8 mouse cellular contexts compared by ENCODE assay signal in genomic region chr2:156775455-156776435, GRCm38 (mm10). TPM values are rescaled to one million over a fixed set of nuclear protein-coding genes. Genes with fewer than 3 reads are reported as not detected.
A peak's percentile ranks its signal among the peaks of the same experiment; 100 is the strongest.
DNase-seq lines count a peak whose midpoint lies in the region; ATAC-seq and TF ChIP-seq lines count a peak whose summit lies in the region.

No protein-coding gene starts in this region.

- intact Hi-C loops in left cerebral cortex, adult 2 months (cut with DNase I): no loop called here

- TF ChIP-seq CTCF in left cerebral cortex, adult 2 months (IDR thresholded peaks at IDR 0.05): no peak

- peak overlapping the region; percentile 29 for H3K4me3 ChIP-seq in left cerebral cortex, adult 2 months
- H3K4me3 ChIP-seq in forebrain, embryonic 10.5 days: peak overlapping the region; percentile 55
- peak overlapping the region; percentile 39 for H3K4me3 ChIP-seq in intestine, embryonic 15.5 days (replicated peaks)
- peak overlapping the region; percentile 27 for H3K4me3 ChIP-seq in myocyte

- peaks cover 49% of the 10 kb centered on the region for H3K4me1 ChIP-seq in forebrain, embryonic 10.5 days
- peaks cover 31% of the 10 kb centered on the region for H3K4me1 ChIP-seq in intestine, embryonic 15.5 days (replicated peaks)

- H3K27me3 ChIP-seq in forebrain, embryonic 10.5 days (ENCODE audit: poor library complexity, severe bottlenecking): peaks cover 32% of the 10 kb centered on the region
- no peaks in the 10 kb centered on the region for H3K27me3 ChIP-seq in intestine, embryonic 15.5 days (replicated peaks)
- H3K27me3 ChIP-seq in myocyte (ENCODE audit: control insufficient read depth, insufficient read depth, insufficient read length): no peaks in the 10 kb centered on the region

- H3K36me3 ChIP-seq in forebrain, embryonic 10.5 days (replicated peaks): no peaks in the 10 kb centered on the region
- H3K36me3 ChIP-seq in intestine, embryonic 15.5 days: 0 out of 2 replicates have a peak, but pooled peaks cover 4% of the 10 kb centered on the region
- no peaks in the 10 kb centered on the region for H3K36me3 ChIP-seq in myocyte (ENCODE audit: control insufficient read depth, insufficient read depth)

- no peak for TF ChIP-seq POLR2A in myocyte (IDR thresholded peaks at IDR 0.05; ENCODE audit: insufficient read length, low read depth)

- H3K9ac ChIP-seq in intestine, embryonic 15.5 days: peak overlapping the region; percentile 44

- no peak for ATAC-seq in intestine, embryonic 15.5 days

- H3K9me3 ChIP-seq in forebrain, embryonic 10.5 days: no peaks in the 10 kb centered on the region
- H3K9me3 ChIP-seq in intestine, embryonic 15.5 days: no peaks in the 10 kb centered on the region

- peak overlapping the region; percentile 70 for H3K4me2 ChIP-seq in intestine, embryonic 15.5 days (replicated peaks)
- H3K4me2 ChIP-seq in myocyte (ENCODE audit: low read depth): peak overlapping the region; percentile 81

- H3K27ac ChIP-seq in left cerebral cortex, adult 2 months: no peak overlapping the region
- H3K27ac ChIP-seq in forebrain, embryonic 10.5 days: peak overlapping the region; percentile 87
- H3K27ac ChIP-seq in intestine, embryonic 15.5 days: peak overlapping the region; percentile 92

- H3ac ChIP-seq in myocyte (ENCODE audit: control insufficient read depth, insufficient read length): peak overlapping the region; percentile 6

- H3K79me2 ChIP-seq in myocyte (ENCODE audit: control insufficient read depth, insufficient read depth): peaks cover 6% of the 10 kb centered on the region

- no peak for DNase-seq in left cerebral cortex, adult 2 months (ENCODE audit: extremely low spot score in 1 of 2, low spot score in 2 of 2)
- DNase-seq in left cerebral cortex, adult 18-20 months (ENCODE audit: low spot score in 2 of 2): no peak
- DNase-seq in forebrain, embryonic 10.5 days (ENCODE audit: extremely low spot score, low spot score): no peak
- DNase-seq in thymus, postnatal 4 days: no peak
- no peak for DNase-seq in frontal cortex, postnatal 10 days (ENCODE audit: low spot score in 2 of 2)
- DNase-seq in B cell, adult 2 months: no peak

- WGBS in forebrain, embryonic 10.5 days: 31% methylated on average over 17 of the region's 17 CpGs
- 25% methylated on average over 17 of the region's 17 CpGs for WGBS in intestine, embryonic 15.5 days

TF ChIP-seq in myocyte, 11 proteins besides CTCF, POLR2A, EP300 and RAD21:
- TF ChIP-seq TCF12 (IDR thresholded peaks at IDR 0.05; ENCODE audit: insufficient read depth, poor library complexity, severe bottlenecking) (no peak), MYOG (IDR thresholded peaks at IDR 0.05; ENCODE audit: control insufficient read depth in 1 of 3, insufficient read depth in 1 of 3, insufficient read length in 2 of 3, low read depth in 2 of 3) (peak in 2 of 3 experiments; percentile 6 to 27), CEBPB (IDR thresholded peaks at IDR 0.05; ENCODE audit: insufficient read depth, poor library complexity, severe bottlenecking) (no peak), MYOD1 (IDR thresholded peaks at IDR 0.05; ENCODE audit: control insufficient read depth in 1 of 3, insufficient read length in 2 of 3, low read depth in 2 of 3) (peak in 2 of 3 experiments; percentile 31 to 43), POLR2AphosphoS2 (IDR thresholded peaks at IDR 0.05; ENCODE audit: insufficient read length, low read depth) (no peak)

RNA-seq across cellular contexts. Expression of gene Myl9, which starts 0.5 kb away (rescaled TPM):
- 10 to 100 TPM; 16.1 to 17.3 TPM for total RNA-seq in left cerebral cortex, adult 2 months (2021)
- 10 to 100 TPM; 13.2 to 15.3 TPM for total RNA-seq in left cerebral cortex, adult 18-20 months (2021)
- polyA plus RNA-seq in forebrain, embryonic 10.5 days (2016; fragmentation: Nextera tagmentation; extraction: Ambion mirVana): 79.0 and 80.3 TPM in 2 replicates
- polyA plus RNA-seq in intestine, embryonic 15.5 days (2015; fragmentation: Nextera tagmentation; extraction: Ambion mirVana): 1,100 and 1,103 TPM in 2 replicates
- polyA plus RNA-seq in myocyte (2012; fragmentation: generic; extraction: Trizol): 442 TPM
